Mouse (Mus musculus) intestine, embryonic 14.5 days (tissue): ENCODE data around the gene Tmem52b. TPM values are rescaled to one million over a fixed set of nuclear protein-coding genes. Genes with fewer than 3 reads are reported as not detected.

Experiments
- ATAC-seq: fragments of 200-750 bp; cut with Nextera tagmentation; replicated peaks from 2 replicates; pipeline ENCODE4 v1.8.0; 2017; ENCODE audit warnings: low read depth, moderate number of reproducible peaks, moderate TSS enrichment, moderate library complexity; ENCODE audit not compliant: low FRiP score, low TSS enrichment
- DNase-seq: peaks from one replicate; pipeline ENCODE4 v3.0.0-alpha.2; 2018; ENCODE audit warnings: low spot score
- H3K27ac ChIP-seq: fragments of 300-500 bp; sonication (generic); 2 replicates; pipeline ENCODE4 v1.5.1; 2014; ENCODE audit warnings: low read depth, mild to moderate bottlenecking, control low read depth
- H3K27me3 ChIP-seq: fragments of 300-500 bp; sonication (generic); replicated peaks from 2 replicates; pipeline ENCODE4 v1.6.1; 2014; ENCODE audit warnings: low read length, control low read depth; ENCODE audit not compliant: control insufficient read depth, insufficient read depth
- H3K36me3 ChIP-seq: fragments of 300-500 bp; sonication (generic); 2 replicates; pipeline ENCODE4 v1.6.1; 2014; ENCODE audit warnings: low read length, control low read depth; ENCODE audit not compliant: control insufficient read depth, insufficient read depth
- H3K4me1 ChIP-seq: fragments of 300-500 bp; sonication (generic); replicated peaks from 2 replicates; pipeline ENCODE4 v1.6.1; 2014; ENCODE audit warnings: low read length, control low read depth, mixed read lengths; ENCODE audit not compliant: control insufficient read depth, insufficient read depth
- H3K4me2 ChIP-seq: fragments of 300-500 bp; sonication (generic); 2 replicates; pipeline ENCODE4 v1.6.1; 2014; ENCODE audit warnings: low read length
- H3K4me3 ChIP-seq: fragments of 300-500 bp; sonication (generic); 2 replicates; pipeline ENCODE4 v1.5.1; 2014; ENCODE audit warnings: low read depth, low read length, control low read depth, mixed read lengths
- H3K9ac ChIP-seq: fragments of 300-500 bp; sonication (generic); 2 replicates; pipeline ENCODE4 v1.6.1; 2014; ENCODE audit warnings: mild to moderate bottlenecking, low read length
- H3K9me3 ChIP-seq: fragments of 300-500 bp; sonication (generic); 2 replicates; pipeline ENCODE4 v1.6.1; 2016; ENCODE audit warnings: low read length, control low read depth; ENCODE audit not compliant: control insufficient read depth
- WGBS: fragments of 180-500 bp; shearing (Covaris S2); extraction: QIAGEN DNeasy Blood & Tissue Kit; methylation state at CpG from one replicate; pipeline ENCODE4 v1.1.7; 2014; 5-methylcytosine and 5-hydroxymethylcytosine counted together
- polyA plus RNA-seq: library from polyadenylated mRNA; unstranded; fragments of >200 nt; fragmentation: Nextera tagmentation; extraction: Ambion mirVana; gene quantifications from 2 replicates; pipeline ENCODE4 v1.2.1, GENCODE M21; 2014

The Tmem52b gene
- polyA plus RNA-seq, 1 experiment from 2014 or later: 0.23 TPM

- ATAC-seq (peak; percentile 34; the same call in 1 of the 2 replicates), DNase-seq (no peak)
- Histone ChIP-seq H3K27me3 (no peaks in the 10 kb centered on the region), H3K4me3 (no peak overlapping the region), H3K27ac (no peak overlapping the region), H3K36me3 (no peaks in the 10 kb centered on the region), H3K9me3 (no peaks in the 10 kb centered on the region), H3K4me1 (no peaks in the 10 kb centered on the region), H3K4me2 (no peak overlapping the region), H3K9ac (no peak overlapping the region)
These were observed 45.1 kb downstream of the Tmem52b start for GRCm38 (mm10) chr6:129557298-129558023.

GRCm38 (mm10) chr6:129558946-129559640, 46.7 kb downstream of the Tmem52b start:
- DNase-seq: peak; percentile 87
- Histone ChIP-seq H3K27me3 (no peaks in the 10 kb centered on the region), H3K4me2 (no peak overlapping the region), H3K36me3 (no peaks in the 10 kb centered on the region), H3K9me3 (no peaks in the 10 kb centered on the region), H3K4me1 (no peaks in the 10 kb centered on the region), H3K27ac (no peak overlapping the region), H3K9ac (no peak overlapping the region), H3K4me3 (no peak overlapping the region)
- ATAC-seq: 0 out of 2 replicates have a peak, but pooled peaks have one; percentile 70
- WGBS: 18% methylated on average over 12 of the region's 12 CpGs

GRCm38 (mm10) chr6:129559641-129560027, 47.3 kb downstream of the Tmem52b start:
- H3K4me1 ChIP-seq: no peaks in the 10 kb centered on the region
- no peaks in the 10 kb centered on the region for H3K27me3 ChIP-seq
- ATAC-seq (no peak; the same call in 1 of the 2 replicates), DNase-seq (no peak)
- H3K9ac ChIP-seq: no peak overlapping the region
- H3K27ac ChIP-seq: no peak overlapping the region
- 53% methylated on average over 4 of the region's 4 CpGs for WGBS
- H3K4me2 ChIP-seq: no peak overlapping the region
- no peak overlapping the region for H3K4me3 ChIP-seq
- no peaks in the 10 kb centered on the region for H3K9me3 ChIP-seq
- H3K36me3 ChIP-seq: no peaks in the 10 kb centered on the region

- no peaks in the 10 kb centered on the region for H3K9me3 ChIP-seq
- no peak overlapping the region for H3K4me3 ChIP-seq
- DNase-seq (no peak), ATAC-seq (no peak)
- WGBS: 73% methylated on average over 2 of the region's 2 CpGs
- H3K4me1 ChIP-seq: no peaks in the 10 kb centered on the region
- H3K36me3 ChIP-seq: no peaks in the 10 kb centered on the region
- no peaks in the 10 kb centered on the region for H3K27me3 ChIP-seq
- H3K4me2 ChIP-seq: no peak overlapping the region
- no peak overlapping the region for H3K27ac ChIP-seq
- H3K9ac ChIP-seq: no peak overlapping the region
These were observed 52.9 kb downstream of the Tmem52b start for GRCm38 (mm10) chr6:129565257-129565656.

Other genes starting within 250 kb of the Tmem52b start
- 0.51 TPM in 1 of 2 replicates, not detected in the other for gene Cd69, start 237.1 kb upstream of the Tmem52b start, polyA plus RNA-seq
- gene 4922502D21Rik, start 180.8 kb upstream of the Tmem52b start, polyA plus RNA-seq: not detected in 2 replicates
- gene Clec12a, start 169.9 kb upstream of the Tmem52b start, polyA plus RNA-seq: 0.90 and 1.0 TPM in 2 replicates
- not detected in 2 replicates for gene Clec12b, start 126.7 kb upstream of the Tmem52b start, polyA plus RNA-seq
- gene Clec1b, start 115.3 kb upstream of the Tmem52b start, polyA plus RNA-seq: 1.2 and 1.7 TPM in 2 replicates
- gene Clec9a, start 103.7 kb upstream of the Tmem52b start, polyA plus RNA-seq: 0.24 TPM in 2 replicates
- 3.4 and 4.5 TPM in 2 replicates for gene Clec1a, start 60.6 kb upstream of the Tmem52b start, polyA plus RNA-seq
- 0.16 TPM in 1 of 2 replicates, not detected in the other for gene Olr1, start 5.4 kb upstream of the Tmem52b start, polyA plus RNA-seq
- 15.8 and 16.5 TPM in 2 replicates for gene Gabarapl1, start 20.6 kb downstream of the Tmem52b start, polyA plus RNA-seq
- not detected in 2 replicates for gene Klre1, start 65.3 kb downstream of the Tmem52b start, polyA plus RNA-seq
- 0.69 and 0.97 TPM in 2 replicates for gene Klrd1, start 79.2 kb downstream of the Tmem52b start, polyA plus RNA-seq
- gene Klrk1, start 111.3 kb downstream of the Tmem52b start, polyA plus RNA-seq: 0.19 and 0.43 TPM in 2 replicates
- not detected in 2 replicates for gene Klrc3, start 130.8 kb downstream of the Tmem52b start, polyA plus RNA-seq
- not detected in 2 replicates for gene Klrc2, start 148.1 kb downstream of the Tmem52b start, polyA plus RNA-seq
- not detected in 2 replicates for gene Klrc1, start 166.4 kb downstream of the Tmem52b start, polyA plus RNA-seq
- not detected in 2 replicates for gene Klri1, start 204.6 kb downstream of the Tmem52b start, polyA plus RNA-seq
- 0.04 TPM in 1 of 2 replicates, not detected in the other for gene Klri2, start 227.9 kb downstream of the Tmem52b start, polyA plus RNA-seq